Mouse (Mus musculus): ENCODE results near the gene Nip7. TPM values are rescaled to one million over a fixed set of nuclear protein-coding genes. Genes with fewer than 3 reads are reported as not detected.
"Not testable (repeated sequence)": the region's sequence is repeated elsewhere in the genome, so short reads cannot be mapped to it uniquely, and the experiment has no call there.

Gene Nip7
- polyA plus RNA-seq, 2 experiments, result 103 to 123 TPM

- no peaks in the 10 kb centered on the region for H3K27me3 ChIP-seq (ENCODE audit: control insufficient read depth, insufficient read depth, low read length)
- no peak overlapping the region for H3K27ac ChIP-seq (replicated peaks; ENCODE audit: low read depth, low read length)
- H3K4me3 ChIP-seq (replicated peaks; ENCODE audit: low read length), result no peak overlapping the region
- ATAC-seq (ENCODE audit: low FRiP score, low read depth) (no peak), DNase-seq (ENCODE audit: low spot score) (no peak)
- WGBS, result 81% methylated on average over 3 of the region's 3 CpGs
- H3K9ac ChIP-seq (ENCODE audit: low read depth, low read length, severe bottlenecking), result no peak overlapping the region
- H3K36me3 ChIP-seq (ENCODE audit: control insufficient read depth, insufficient read depth, low read length), result no peaks in the 10 kb centered on the region; the same call in 1 of the 2 replicates
- no peak overlapping the region for H3K4me2 ChIP-seq (replicated peaks; ENCODE audit: low read depth, low read length, severe bottlenecking)
- H3K9me3 ChIP-seq (ENCODE audit: control insufficient read depth, low read length), result no peaks in the 10 kb centered on the region
- H3K4me1 ChIP-seq (ENCODE audit: control insufficient read depth, insufficient read depth, low read length), result peaks cover 7% of the 10 kb centered on the region
- no peak for TF ChIP-seq POLR2A (IDR thresholded peaks at IDR 0.05; ENCODE audit: borderline replicate concordance, extremely low read depth, insufficient read depth, insufficient read length)
Measured at GRCm38 (mm10) chr8:107029310-107029709, 27.4 kb upstream of the Nip7 start.

GRCm38 (mm10) chr8:107030058-107030457, 26.6 kb upstream of the Nip7 start:
- Histone ChIP-seq H3K4me1 (ENCODE audit: control insufficient read depth, insufficient read depth, low read length) (peaks cover 7% of the 10 kb centered on the region), H3K9ac (ENCODE audit: low read depth, low read length, severe bottlenecking) (no peak overlapping the region), H3K27me3 (ENCODE audit: control insufficient read depth, insufficient read depth, low read length) (no peaks in the 10 kb centered on the region), H3K4me2 (replicated peaks; ENCODE audit: low read depth, low read length, severe bottlenecking) (no peak overlapping the region), H3K4me3 (replicated peaks; ENCODE audit: low read length) (no peak overlapping the region), H3K27ac (replicated peaks; ENCODE audit: low read depth, low read length) (no peak overlapping the region), H3K36me3 (ENCODE audit: control insufficient read depth, insufficient read depth, low read length) (no peaks in the 10 kb centered on the region; the same call in 1 of the 2 replicates), H3K9me3 (ENCODE audit: control insufficient read depth, low read length) (no peaks in the 10 kb centered on the region)
- DNase-seq (ENCODE audit: low spot score) (no peak), ATAC-seq (ENCODE audit: low FRiP score, low read depth) (no peak)
- TF ChIP-seq POLR2A (IDR thresholded peaks at IDR 0.05; ENCODE audit: borderline replicate concordance, extremely low read depth, insufficient read depth, insufficient read length), result no peak
- 71% methylated on average over 5 of the region's 5 CpGs for WGBS

GRCm38 (mm10) chr8:107030650-107031576, 25.8 kb upstream of the Nip7 start, which contains the start of gene Vps4a:
TSS of gene Vps4a (plus strand) at chr8:107031222.
- H3K4me1 ChIP-seq (ENCODE audit: control insufficient read depth, insufficient read depth, low read length), result peaks cover 7% of the 10 kb centered on the region
- H3K9ac ChIP-seq (ENCODE audit: low read depth, low read length, severe bottlenecking), result peak within 1 kb of the TSS; percentile 92
- H3K4me3 ChIP-seq (replicated peaks; ENCODE audit: low read length), result peak within 1 kb of the TSS; percentile 99
- peak within 1 kb of the TSS; percentile 61 for H3K27ac ChIP-seq (replicated peaks; ENCODE audit: low read depth, low read length)
- peaks cover 4% of the 10 kb centered on the region; the same call in 1 of the 2 replicates for H3K36me3 ChIP-seq (ENCODE audit: control insufficient read depth, insufficient read depth, low read length)
- ATAC-seq (ENCODE audit: low FRiP score, low read depth) (peak; percentile 96), DNase-seq (ENCODE audit: low spot score) (peak; percentile 91)
- no peaks in the 10 kb centered on the region for H3K27me3 ChIP-seq (ENCODE audit: control insufficient read depth, insufficient read depth, low read length)
- peak; percentile 58; the same call in 1 of the 2 replicates for TF ChIP-seq POLR2A (IDR thresholded peaks at IDR 0.05; ENCODE audit: borderline replicate concordance, extremely low read depth, insufficient read depth, insufficient read length)
- 9% methylated on average over 31 of the region's 66 CpGs for WGBS
- H3K4me2 ChIP-seq (replicated peaks; ENCODE audit: low read depth, low read length, severe bottlenecking), result peak within 1 kb of the TSS; percentile 71
- H3K9me3 ChIP-seq (ENCODE audit: control insufficient read depth, low read length), result no peaks in the 10 kb centered on the region

- no peaks in the 10 kb centered on the region for H3K9me3 ChIP-seq (ENCODE audit: control insufficient read depth, low read length)
- peaks cover 10% of the 10 kb centered on the region; the same call in 1 of the 2 replicates for H3K36me3 ChIP-seq (ENCODE audit: control insufficient read depth, insufficient read depth, low read length)
- peaks cover 7% of the 10 kb centered on the region for H3K4me1 ChIP-seq (ENCODE audit: control insufficient read depth, insufficient read depth, low read length)
- WGBS, result under 1% methylated on average over 33 of the region's 40 CpGs
- peak overlapping the region; percentile 92 for H3K9ac ChIP-seq (ENCODE audit: low read depth, low read length, severe bottlenecking)
- H3K4me3 ChIP-seq (replicated peaks; ENCODE audit: low read length), result peak overlapping the region; percentile 99
- H3K4me2 ChIP-seq (replicated peaks; ENCODE audit: low read depth, low read length, severe bottlenecking), result peak overlapping the region; percentile 71
- no peak for DNase-seq (ENCODE audit: low spot score)
- H3K27me3 ChIP-seq (ENCODE audit: control insufficient read depth, insufficient read depth, low read length), result no peaks in the 10 kb centered on the region
- TF ChIP-seq POLR2A (IDR thresholded peaks at IDR 0.05; ENCODE audit: borderline replicate concordance, extremely low read depth, insufficient read depth, insufficient read length), result no peak
- no peak for ATAC-seq (ENCODE audit: low FRiP score, low read depth)
- H3K27ac ChIP-seq (replicated peaks; ENCODE audit: low read depth, low read length), result peak overlapping the region; percentile 61; the same call in 1 of the 2 replicates
Measured at GRCm38 (mm10) chr8:107031577-107032090, 25.0 kb upstream of the Nip7 start.

- not testable (repeated sequence) for H3K27me3 ChIP-seq (ENCODE audit: control insufficient read depth, insufficient read depth, low read length); ATAC-seq (ENCODE audit: low FRiP score, low read depth); H3K4me2 ChIP-seq (replicated peaks; ENCODE audit: low read depth, low read length, severe bottlenecking); DNase-seq (ENCODE audit: low spot score); H3K4me1 ChIP-seq (ENCODE audit: control insufficient read depth, insufficient read depth, low read length); H3K9me3 ChIP-seq (ENCODE audit: control insufficient read depth, low read length); H3K9ac ChIP-seq (ENCODE audit: low read depth, low read length, severe bottlenecking); H3K4me3 ChIP-seq (replicated peaks; ENCODE audit: low read length); H3K27ac ChIP-seq (replicated peaks; ENCODE audit: low read depth, low read length)
- peaks cover 21% of the 10 kb centered on the region for H3K36me3 ChIP-seq (ENCODE audit: control insufficient read depth, insufficient read depth, low read length)
- WGBS, result 92% methylated on average over 2 of the region's 2 CpGs
Measured at GRCm38 (mm10) chr8:107033609-107034008, 23.1 kb upstream of the Nip7 start.

Data from limb, embryonic 14.5 days (tissue).